Mouse (Mus musculus): ENCODE measurements around the gene Sh3bgrl3.

The Sh3bgrl3 gene

DNA sequence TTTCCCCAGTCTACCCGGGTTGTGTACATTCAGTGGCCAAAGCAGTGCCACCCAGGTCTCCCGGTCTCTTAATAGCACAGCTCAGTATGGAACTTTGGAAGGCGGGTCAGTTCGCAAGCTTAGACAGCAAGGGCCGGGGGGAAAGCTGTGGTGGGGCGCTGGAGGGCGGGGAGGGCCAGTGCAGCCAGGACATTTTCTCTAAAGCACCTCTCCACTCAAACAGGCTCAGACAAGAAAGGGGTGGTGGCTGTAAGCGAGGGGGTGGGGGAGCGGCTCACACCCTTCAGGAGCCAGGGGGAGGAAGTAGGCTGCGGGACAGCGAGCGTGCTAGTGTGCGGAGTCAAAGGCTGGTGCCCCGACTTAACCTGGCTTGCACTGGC, 384 bp upstream of the Sh3bgrl3 start:
- no peak for DNase-seq (ENCODE audit: low spot score in 2 of 2)

DNA sequence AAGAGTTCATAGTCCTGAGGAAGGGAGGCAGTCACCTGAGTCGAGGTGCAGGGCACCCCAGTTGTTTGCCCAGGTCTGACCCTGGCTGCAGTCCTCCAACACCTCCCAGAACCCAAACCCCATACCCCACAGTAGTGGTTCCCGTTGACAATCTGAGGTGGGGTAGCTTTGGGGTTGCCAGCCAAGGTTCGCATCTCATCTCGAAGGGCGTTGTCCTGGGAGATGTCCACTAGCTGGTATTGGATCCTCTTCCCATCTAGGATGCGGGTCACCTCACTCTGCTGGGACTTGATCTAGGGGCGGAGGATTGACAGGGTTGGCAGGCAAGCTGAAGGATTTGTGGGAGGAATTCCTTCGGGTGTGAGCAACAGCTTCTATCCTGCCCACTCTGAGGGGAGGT, 796 bp downstream of the Sh3bgrl3 start:
- DNase-seq (ENCODE audit: low spot score in 2 of 2) = no peak

DNA sequence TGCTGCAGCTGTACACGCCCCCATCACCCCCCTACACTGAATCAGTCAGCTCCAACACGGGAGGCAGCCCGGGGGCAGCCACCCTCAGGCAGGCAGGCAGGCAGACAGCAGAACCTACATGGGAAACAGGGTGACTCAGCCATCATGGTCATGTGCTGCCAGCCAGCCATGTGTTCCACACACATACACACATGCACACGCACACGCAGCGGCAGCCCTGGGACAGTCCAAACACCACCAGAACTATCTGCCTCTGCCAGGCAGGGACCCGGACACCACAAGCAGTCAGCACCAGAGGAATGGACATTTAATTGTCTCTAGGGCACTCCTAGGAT, 1.5 kb downstream of the Sh3bgrl3 start:
- peak in 1 of 2 experiments; percentile 50 for DNase-seq (ENCODE audit: low spot score in 2 of 2)

DNA sequence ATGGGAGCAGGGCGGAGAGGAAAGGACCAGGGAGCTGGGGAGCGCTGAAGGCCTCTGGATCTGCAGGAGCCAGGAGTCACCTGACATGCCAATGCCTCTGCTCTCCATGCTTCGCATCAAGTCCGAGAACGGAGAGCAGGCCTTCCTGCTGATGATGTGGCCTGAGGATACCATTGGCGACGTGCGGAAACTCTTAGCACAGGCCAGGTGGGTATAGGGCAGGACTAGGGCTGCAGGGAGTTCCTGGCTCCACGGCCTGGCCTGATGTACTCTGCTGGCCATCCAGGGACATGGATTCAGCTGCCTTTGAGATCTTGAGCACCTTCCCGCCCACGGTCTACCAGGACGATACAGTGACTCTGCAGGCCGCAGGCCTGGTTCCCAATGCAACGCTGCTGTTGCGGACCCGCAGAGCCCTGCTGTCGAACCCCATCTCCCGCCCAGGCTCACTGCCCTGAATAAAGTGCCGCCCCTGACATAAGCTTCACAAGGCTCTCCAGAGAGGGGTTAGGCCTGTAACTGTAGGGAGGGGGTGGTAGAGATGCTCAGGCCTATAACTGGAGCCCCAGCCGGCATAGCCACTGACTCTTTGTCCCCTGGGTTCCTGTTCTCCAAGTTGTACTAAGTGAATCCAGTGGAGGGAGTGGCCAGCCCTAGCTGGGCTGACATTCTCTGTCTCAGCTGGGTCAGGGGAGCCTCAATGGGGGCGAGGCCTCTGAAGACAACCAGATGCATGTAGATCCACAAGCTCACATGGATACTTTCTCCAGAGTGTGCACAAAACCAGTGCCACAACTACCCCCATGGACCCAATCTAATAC, 2.1 kb downstream of the Sh3bgrl3 start:
- DNase-seq (ENCODE audit: low spot score in 2 of 2) = no peak

GRCm38 (mm10) chr4:134125383-134126060, 3.1 kb downstream of the Sh3bgrl3 start:
- no peak for DNase-seq (ENCODE audit: low spot score in 2 of 2)

GRCm38 (mm10) chr4:134123680-134124551, 4.7 kb downstream of the Sh3bgrl3 start:
- peak; percentile 60 to 78 for DNase-seq (ENCODE audit: low spot score in 2 of 2)

DNA sequence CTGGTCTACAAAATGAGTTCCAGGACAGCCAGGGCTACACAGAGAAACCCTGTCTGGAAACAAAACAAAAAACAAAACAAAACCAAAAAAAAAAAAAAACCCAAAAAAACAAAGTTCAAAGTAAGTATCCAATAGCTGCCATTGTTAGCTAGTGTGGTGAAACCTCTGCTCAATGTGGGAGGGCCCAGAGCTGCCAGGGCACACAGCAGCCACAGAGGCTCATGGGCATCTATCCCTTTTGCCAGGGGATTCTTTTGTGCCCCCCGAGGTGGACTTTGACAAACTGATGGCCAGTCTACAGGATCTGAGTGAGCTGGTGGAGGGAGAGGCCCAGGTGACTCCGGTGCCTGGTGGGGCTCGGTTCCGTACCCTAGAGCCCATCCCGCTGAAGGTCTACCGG, 5.4 kb downstream of the Sh3bgrl3 start:
- no peak for DNase-seq (ENCODE audit: low spot score in 2 of 2)

DNA sequence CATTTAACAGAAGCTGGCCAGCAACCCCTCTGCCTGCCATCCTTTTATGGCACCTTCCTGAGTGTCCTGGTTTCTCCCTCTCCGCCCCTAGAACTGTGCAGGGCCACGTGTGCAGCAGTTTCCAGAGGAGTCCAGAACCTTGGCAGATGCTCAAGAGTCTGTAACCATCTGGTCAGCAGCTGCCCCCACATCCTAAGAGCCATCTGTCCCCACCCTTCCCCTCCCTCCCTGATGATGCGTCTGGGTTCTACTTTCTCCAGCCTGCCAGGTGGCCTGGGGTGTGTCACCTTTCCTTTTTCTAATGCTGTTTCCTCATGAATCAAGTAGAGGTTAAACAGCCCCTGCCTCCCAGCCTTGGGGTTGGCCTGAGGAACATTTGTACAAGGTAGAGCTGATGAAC, 6.3 kb downstream of the Sh3bgrl3 start:
- no peak for DNase-seq (ENCODE audit: low spot score in 2 of 2)

GRCm38 (mm10) chr4:134121571-134121970, 7.0 kb downstream of the Sh3bgrl3 start:
- no peak for DNase-seq (ENCODE audit: low spot score in 2 of 2)

- no peak for DNase-seq (ENCODE audit: low spot score in 2 of 2)
Observed at GRCm38 (mm10) chr4:134120916-134121315, 7.7 kb downstream of the Sh3bgrl3 start.

DNA sequence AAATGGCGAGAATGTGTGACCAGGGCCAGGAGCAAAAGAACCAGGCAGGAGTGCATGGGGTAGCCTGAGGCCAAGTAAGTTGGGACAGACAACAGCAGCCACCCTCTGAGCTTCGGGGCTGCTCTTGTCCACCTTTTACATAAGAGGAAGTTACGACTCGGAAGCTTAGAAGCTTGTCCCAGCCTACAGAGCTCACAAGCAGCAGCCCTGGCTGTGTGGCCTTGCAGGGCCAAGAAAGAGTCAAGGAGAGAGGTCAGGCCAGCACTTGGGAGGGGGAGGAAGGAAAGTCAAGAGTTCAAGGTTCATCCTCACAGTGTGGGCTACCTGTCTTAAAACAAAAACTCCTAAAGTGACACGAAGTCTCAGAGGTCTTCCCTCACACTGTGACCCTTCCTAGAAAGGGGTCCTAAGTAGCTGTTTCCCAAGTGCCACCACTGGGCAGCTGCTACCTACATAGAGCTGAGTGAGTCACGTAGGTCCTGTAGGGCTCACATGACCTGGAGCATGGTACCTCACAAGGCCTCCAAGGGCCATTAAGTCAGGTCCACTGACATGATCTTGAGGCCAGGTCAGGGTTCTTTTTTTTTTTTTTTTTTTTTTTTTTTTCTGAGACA, 8.3 kb downstream of the Sh3bgrl3 start:
- DNase-seq (ENCODE audit: low spot score in 2 of 2) = no peak

- DNase-seq (ENCODE audit: low spot score in 2 of 2) = no peak
Observed at GRCm38 (mm10) chr4:134119644-134120043, 8.9 kb downstream of the Sh3bgrl3 start.

GRCm38 (mm10) chr4:134119042-134119441, 9.5 kb downstream of the Sh3bgrl3 start:
- DNase-seq (ENCODE audit: low spot score in 2 of 2) = no peak

DNA sequence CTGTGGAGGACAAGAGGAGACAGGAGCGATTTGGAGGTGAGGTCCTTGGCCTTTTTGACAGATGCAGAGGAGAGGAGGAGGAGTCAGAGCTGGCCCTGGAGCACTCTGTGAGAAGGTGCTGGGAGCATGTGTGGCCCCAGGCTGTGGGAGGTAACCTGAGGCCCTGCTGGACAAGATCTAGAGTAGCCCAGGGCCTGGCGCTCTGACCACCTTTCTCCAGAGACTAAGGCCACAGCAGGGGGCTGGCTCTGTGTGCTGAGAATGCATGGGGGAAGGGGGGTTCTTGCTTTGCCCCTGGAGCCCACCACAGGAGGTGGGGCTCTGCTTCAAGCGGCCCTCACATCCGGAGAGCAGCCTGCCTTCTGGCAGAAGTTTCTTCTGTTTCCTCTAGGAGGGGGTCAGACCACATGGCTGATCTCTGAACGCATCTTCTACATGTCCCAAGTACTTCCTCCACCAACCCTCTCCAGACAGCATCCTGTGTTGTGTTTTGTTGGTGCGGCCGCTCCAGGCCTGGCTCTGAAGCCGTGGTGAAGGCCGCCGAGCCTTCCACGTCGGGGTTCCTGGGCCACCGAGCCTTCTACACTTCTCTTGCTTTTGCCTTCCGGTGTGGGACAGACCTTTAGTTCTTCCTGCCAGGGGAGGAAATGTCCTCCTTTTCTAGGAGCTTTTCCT, 10.3 kb downstream of the Sh3bgrl3 start:
- DNase-seq (ENCODE audit: low spot score in 2 of 2) = no peak

DNA sequence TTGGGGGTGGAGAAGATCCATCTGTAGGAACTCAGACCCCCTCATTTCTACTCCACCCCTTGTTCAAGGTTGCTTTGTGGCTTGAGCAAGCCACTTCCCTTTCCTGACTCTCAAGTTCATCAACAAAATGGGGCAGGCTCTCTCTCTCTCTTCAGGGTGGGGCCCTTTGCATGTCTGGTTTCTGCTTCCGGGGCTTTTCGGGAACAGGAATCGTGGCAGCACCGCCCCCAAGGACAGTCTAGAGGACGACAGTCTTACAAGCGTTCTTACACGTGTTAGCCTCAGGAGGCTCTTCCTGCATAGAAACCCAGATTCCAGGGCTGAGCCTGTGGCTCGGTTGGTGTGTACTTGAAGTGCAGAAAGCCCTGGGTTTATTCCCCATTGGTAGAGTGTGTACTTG, 11.6 kb downstream of the Sh3bgrl3 start:
- DNase-seq (ENCODE audit: low spot score in 2 of 2) = no peak

DNA sequence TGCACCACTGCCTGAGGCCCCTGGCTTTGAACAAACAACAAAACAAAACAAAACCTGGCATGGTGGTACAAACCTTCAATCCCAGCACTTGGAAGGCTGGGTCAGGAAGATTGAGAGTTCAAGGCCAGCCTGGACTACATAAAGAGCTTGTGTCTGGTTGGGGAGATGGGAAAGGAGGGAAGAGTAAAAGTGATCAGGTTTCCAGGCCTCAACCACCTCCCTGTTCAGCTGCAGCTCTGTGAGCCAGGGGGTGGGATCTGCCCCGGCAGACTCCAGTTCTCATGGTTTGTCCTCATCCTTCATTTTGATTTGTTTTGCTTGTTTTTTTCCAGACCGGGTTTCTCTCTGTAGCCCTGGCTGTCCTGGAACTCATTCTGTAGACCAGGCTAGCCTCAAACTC, 12.1 kb downstream of the Sh3bgrl3 start:
- DNase-seq (ENCODE audit: low spot score in 2 of 2) = no peak

GRCm38 (mm10) chr4:134115215-134116144, 13.1 kb downstream of the Sh3bgrl3 start:
- DNase-seq (ENCODE audit: low spot score in 2 of 2) = no peak

- DNase-seq (ENCODE audit: low spot score in 2 of 2) = no peak
Observed at GRCm38 (mm10) chr4:134114038-134114437, 14.6 kb downstream of the Sh3bgrl3 start.

DNA sequence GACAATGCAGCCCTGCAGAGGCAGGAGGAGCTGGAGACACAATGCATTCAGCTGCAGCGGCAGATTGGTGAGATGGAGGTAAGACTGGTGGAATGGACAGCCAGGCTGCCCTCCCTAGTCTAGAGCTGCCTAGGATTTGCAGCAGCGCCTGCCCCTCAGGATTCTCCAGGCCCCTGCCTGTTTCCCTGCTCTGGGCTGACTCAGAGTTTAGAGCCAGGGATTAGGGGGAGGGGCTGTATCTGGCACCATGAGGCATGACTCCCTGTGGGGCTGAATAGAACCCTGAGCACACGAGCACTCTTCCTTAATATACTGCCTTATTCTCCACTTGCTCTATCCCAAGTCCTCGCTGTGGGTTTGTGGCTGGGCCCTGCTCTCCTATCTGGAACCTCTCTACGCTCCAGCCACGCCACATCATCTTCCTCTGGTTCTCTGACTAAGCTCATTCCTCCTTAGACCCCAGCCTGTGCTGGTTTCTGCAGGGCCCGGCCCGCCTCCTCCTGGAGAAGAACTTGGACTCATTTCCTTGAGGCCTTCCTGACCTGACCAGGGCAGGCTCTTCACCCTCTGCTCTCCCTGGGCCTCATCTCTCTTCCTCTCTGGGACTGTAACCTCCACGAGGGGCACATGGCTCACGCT, 15.1 kb downstream of the Sh3bgrl3 start:
- DNase-seq (ENCODE audit: low spot score in 2 of 2) = no peak

DNA sequence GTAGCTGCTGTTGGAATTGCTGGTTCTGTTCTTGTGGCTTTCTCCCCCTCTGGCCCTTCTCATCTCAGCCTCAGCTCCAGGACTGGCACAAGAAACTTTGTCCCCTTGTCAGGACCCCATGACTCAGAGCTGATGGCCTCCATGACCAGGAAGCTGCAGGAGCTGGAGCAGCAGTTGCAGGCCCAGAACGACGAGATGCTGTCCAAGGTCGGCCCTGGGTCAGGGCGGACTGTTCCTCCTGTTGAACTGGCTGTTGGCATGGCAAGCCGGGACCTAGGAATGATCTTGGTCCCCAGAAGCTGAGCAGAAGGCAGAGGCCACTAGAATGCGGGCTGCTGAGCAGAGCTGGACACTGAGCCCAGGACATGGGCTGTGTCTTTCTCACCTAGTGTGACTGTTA, 16.2 kb downstream of the Sh3bgrl3 start:
- no peak for DNase-seq (ENCODE audit: low spot score in 2 of 2)

Measured in frontal cortex, postnatal 25 days (tissue).